Mouse (Mus musculus) embryonic facial prominence, embryonic 14.5 days (tissue): ENCODE measurements around the gene Dip2b. TPM values are rescaled to one million over a fixed set of nuclear protein-coding genes. Genes with fewer than 3 reads are reported as not detected.

Experiments used
- ATAC-seq: fragments of 200-750 bp; cut with Nextera tagmentation; 2 replicates; pipeline ENCODE4 v1.8.0; 2017; ENCODE audit warnings: low read depth, moderate number of reproducible peaks, moderate TSS enrichment
- DNase-seq: peaks from one replicate; pipeline ENCODE4 v3.0.0-alpha.2; 2015; ENCODE audit warnings: low spot score
- H3K27ac ChIP-seq: fragments of 300-500 bp; sonication (generic); replicated peaks from 2 replicates; pipeline ENCODE4 v1.5.1; 2014; ENCODE audit warnings: low read depth, mild to moderate bottlenecking, low read length, moderate library complexity
- H3K27me3 ChIP-seq: fragments of 300-500 bp; sonication (generic); replicated peaks from 2 replicates; pipeline ENCODE4 v1.6.1; 2014; ENCODE audit warnings: low read length; ENCODE audit not compliant: control insufficient read depth, insufficient read depth
- H3K36me3 ChIP-seq: fragments of 300-500 bp; sonication (generic); 2 replicates; pipeline ENCODE4 v1.6.1; 2014; ENCODE audit warnings: low read length, mixed read lengths; ENCODE audit not compliant: control insufficient read depth, insufficient read depth
- H3K4me1 ChIP-seq: fragments of 300-500 bp; sonication (generic); 2 replicates; pipeline ENCODE4 v1.6.1; 2014; ENCODE audit warnings: antibody characterized with exemption, low read length; ENCODE audit not compliant: control insufficient read depth, insufficient read depth
- H3K4me2 ChIP-seq: fragments of 300-500 bp; sonication (generic); 2 replicates; pipeline ENCODE4 v1.6.1; 2014; ENCODE audit warnings: low read depth, mild to moderate bottlenecking, low read length, moderate library complexity, mixed read lengths
- H3K4me3 ChIP-seq: fragments of 300-500 bp; sonication (generic); 2 replicates; pipeline ENCODE4 v1.5.1; 2014; ENCODE audit warnings: low read depth, mild to moderate bottlenecking, low read length
- H3K9ac ChIP-seq: fragments of 300-500 bp; sonication (generic); 2 replicates; pipeline ENCODE4 v1.6.1; 2014; ENCODE audit warnings: low read depth, mild to moderate bottlenecking, low read length, moderate library complexity, mixed read lengths
- H3K9me3 ChIP-seq: fragments of 300-500 bp; sonication (generic); 2 replicates; pipeline ENCODE4 v1.6.1; 2016; ENCODE audit warnings: low read length; ENCODE audit not compliant: control insufficient read depth
- WGBS: fragments of 180-500 bp; shearing (Covaris S2); extraction: QIAGEN DNeasy Blood & Tissue Kit; methylation state at CpG from one replicate; pipeline ENCODE4 v1.1.7; 2014; 5-methylcytosine and 5-hydroxymethylcytosine counted together
- polyA plus RNA-seq: library from polyadenylated mRNA; unstranded; fragments of >200 nt; fragmentation: Nextera tagmentation; extraction: Ambion mirVana; gene quantifications from 2 replicates; pipeline ENCODE4 v1.2.1, GENCODE M21; 2014

Gene Dip2b
- polyA plus RNA-seq, 1 experiment from 2014 or later, result 15.3 TPM

GRCm38 (mm10) chr15:100202431-100203015 is 164.1 kb downstream of the Dip2b start:
- Histone ChIP-seq H3K27ac (no peak overlapping the region), H3K4me1 (no peaks in the 10 kb centered on the region), H3K9ac (no peak overlapping the region), H3K27me3 (no peaks in the 10 kb centered on the region), H3K9me3 (no peaks in the 10 kb centered on the region), H3K36me3 (peaks cover 66% of the 10 kb centered on the region), H3K4me3 (no peak overlapping the region), H3K4me2 (no peak overlapping the region)
- 92% methylated on average over 4 of the region's 4 CpGs for WGBS
- DNase-seq, result no peak
- ATAC-seq, result no peak

DNA sequence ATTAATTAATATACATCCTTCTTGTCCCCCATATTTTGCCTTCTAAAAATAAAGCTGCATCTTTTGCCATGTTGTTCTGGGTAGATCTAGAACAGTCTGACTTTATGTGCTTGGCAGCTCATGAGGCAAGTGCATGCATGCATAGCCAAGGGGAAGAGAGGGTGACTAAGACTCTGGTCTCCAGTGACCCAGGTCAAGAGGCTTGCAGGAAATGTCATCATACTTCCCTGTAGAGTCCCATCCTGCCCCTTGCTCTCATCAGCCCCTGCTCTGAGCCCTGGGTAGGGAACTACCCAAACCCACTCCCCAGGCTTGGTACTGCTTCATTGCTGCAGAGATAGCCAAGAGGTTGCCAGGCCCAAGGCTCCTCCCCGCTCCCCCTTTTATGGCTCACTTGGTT is 166.1 kb downstream of the Dip2b start:
- DNase-seq, result no peak
- Histone ChIP-seq H3K4me3 (no peak overlapping the region), H3K27ac (no peak overlapping the region), H3K4me1 (no peaks in the 10 kb centered on the region), H3K27me3 (no peaks in the 10 kb centered on the region), H3K4me2 (no peak overlapping the region), H3K9me3 (no peaks in the 10 kb centered on the region), H3K36me3 (peaks cover 74% of the 10 kb centered on the region), H3K9ac (no peak overlapping the region)
- 86% methylated on average over 1 of the region's 1 CpGs for WGBS
- no peak for ATAC-seq

DNA sequence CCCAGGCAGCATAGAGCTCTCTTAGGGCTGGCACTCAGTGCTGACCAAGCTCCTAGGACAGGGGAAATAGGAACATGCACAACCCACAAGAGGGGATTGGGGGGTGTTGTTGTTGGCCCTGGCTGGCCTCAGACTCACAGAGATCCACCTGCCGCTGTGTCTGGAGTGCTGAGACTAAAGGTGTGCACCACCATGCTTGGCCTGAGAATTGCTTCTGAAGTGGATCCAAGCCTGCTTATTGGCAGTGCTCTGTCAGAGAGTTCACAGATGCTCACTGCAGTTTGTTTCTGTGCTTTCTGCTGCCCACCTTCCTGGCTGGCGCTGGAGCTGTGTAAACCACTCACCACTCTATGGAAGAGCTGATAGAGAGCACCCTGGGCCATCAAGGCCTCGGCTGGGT is 171.5 kb downstream of the Dip2b start:
- Histone ChIP-seq H3K4me1 (no peaks in the 10 kb centered on the region), H3K9ac (no peak overlapping the region), H3K4me2 (no peak overlapping the region), H3K36me3 (peaks cover 96% of the 10 kb centered on the region), H3K27me3 (no peaks in the 10 kb centered on the region), H3K4me3 (no peak overlapping the region), H3K9me3 (no peaks in the 10 kb centered on the region), H3K27ac (no peak overlapping the region)
- DNase-seq (no peak), ATAC-seq (no peak)
- 90% methylated on average over 3 of the region's 3 CpGs for WGBS

GRCm38 (mm10) chr15:100213339-100213738 is 174.9 kb downstream of the Dip2b start:
- Histone ChIP-seq H3K27me3 (no peaks in the 10 kb centered on the region), H3K9me3 (no peaks in the 10 kb centered on the region), H3K9ac (no peak overlapping the region), H3K4me3 (no peak overlapping the region), H3K4me1 (no peaks in the 10 kb centered on the region), H3K4me2 (no peak overlapping the region), H3K27ac (no peak overlapping the region), H3K36me3 (peaks cover 80% of the 10 kb centered on the region)
- ATAC-seq (no peak), DNase-seq (no peak)
- WGBS, result 95% methylated on average over 2 of the region's 2 CpGs

- Histone ChIP-seq H3K27ac (no peak overlapping the region), H3K36me3 (peaks cover 64% of the 10 kb centered on the region), H3K4me3 (no peak overlapping the region), H3K4me1 (no peaks in the 10 kb centered on the region), H3K9ac (no peak overlapping the region), H3K9me3 (no peaks in the 10 kb centered on the region), H3K4me2 (no peak overlapping the region), H3K27me3 (no peaks in the 10 kb centered on the region)
- no peak for ATAC-seq
- no peak for DNase-seq
- WGBS, result 94% methylated on average over 11 of the region's 11 CpGs
These were observed 176.6 kb downstream of the Dip2b start for GRCm38 (mm10) chr15:100215092-100215491.

DNA sequence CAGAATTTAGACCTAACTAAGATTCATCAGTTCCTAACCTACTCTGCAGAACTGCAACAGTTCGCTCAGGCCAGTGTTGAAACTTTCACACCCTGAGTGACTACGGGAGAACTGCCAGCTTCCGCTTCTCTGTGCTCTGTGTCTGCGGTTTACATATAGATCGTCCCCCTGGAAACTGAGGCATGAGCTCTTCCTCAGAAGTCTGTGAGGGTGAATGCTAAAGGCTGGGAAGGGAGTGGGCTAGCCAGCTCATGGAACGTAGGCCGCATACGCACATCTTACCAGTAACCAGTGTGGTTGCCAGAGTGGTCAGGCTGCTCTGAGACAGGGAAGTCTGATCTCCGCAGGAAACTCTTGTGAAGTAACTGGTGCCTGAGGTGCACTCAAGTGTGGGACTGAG is 177.7 kb downstream of the Dip2b start:
- H3K36me3 ChIP-seq, result peaks cover 54% of the 10 kb centered on the region
- 93% methylated on average over 9 of the region's 9 CpGs for WGBS

GRCm38 (mm10) chr15:100218018-100218417 is 179.6 kb downstream of the Dip2b start:
- 93% methylated on average over 3 of the region's 3 CpGs for WGBS
- no peak overlapping the region for H3K9ac ChIP-seq
- H3K27me3 ChIP-seq, result no peaks in the 10 kb centered on the region
- peaks cover 36% of the 10 kb centered on the region for H3K36me3 ChIP-seq
- peaks cover 9% of the 10 kb centered on the region for H3K9me3 ChIP-seq
- DNase-seq (no peak), ATAC-seq (no peak)
- H3K4me1 ChIP-seq, result no peaks in the 10 kb centered on the region
- no peak overlapping the region for H3K27ac ChIP-seq
- H3K4me3 ChIP-seq, result no peak overlapping the region
- no peak overlapping the region for H3K4me2 ChIP-seq

More for the DNA sequence above, 177.7 kb downstream of the Dip2b start:
- no peaks in the 10 kb centered on the region for H3K27me3 ChIP-seq
- H3K9me3 ChIP-seq, result no peaks in the 10 kb centered on the region
- ATAC-seq, result no peak
- H3K27ac ChIP-seq, result no peak overlapping the region
- H3K4me2 ChIP-seq, result no peak overlapping the region
- H3K4me3 ChIP-seq, result no peak overlapping the region
- no peak for DNase-seq
- no peak overlapping the region for H3K9ac ChIP-seq
- no peaks in the 10 kb centered on the region for H3K4me1 ChIP-seq

DNA sequence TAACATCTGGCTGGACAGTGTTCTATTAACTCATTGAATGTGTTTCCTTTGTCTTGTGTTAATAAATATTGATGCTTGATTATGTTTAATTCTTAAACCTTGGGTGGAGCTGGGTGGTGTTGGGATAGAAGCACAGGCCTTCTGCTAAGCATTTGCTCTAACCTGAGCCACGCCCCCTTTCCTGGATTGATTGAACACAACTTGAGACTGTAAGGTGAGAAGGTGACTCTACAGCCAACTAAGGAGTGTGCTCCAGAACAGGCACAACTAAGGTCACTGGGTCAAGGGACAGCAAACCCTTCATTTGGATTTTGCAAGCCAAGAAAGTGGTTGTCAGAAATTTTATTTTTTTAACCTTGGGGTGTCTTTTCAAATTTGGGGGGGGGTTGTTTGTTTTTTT is 180.9 kb downstream of the Dip2b start:
- 66% methylated on average over 1 of the region's 1 CpGs for WGBS
- H3K4me3 ChIP-seq, result no peak overlapping the region

DNA sequence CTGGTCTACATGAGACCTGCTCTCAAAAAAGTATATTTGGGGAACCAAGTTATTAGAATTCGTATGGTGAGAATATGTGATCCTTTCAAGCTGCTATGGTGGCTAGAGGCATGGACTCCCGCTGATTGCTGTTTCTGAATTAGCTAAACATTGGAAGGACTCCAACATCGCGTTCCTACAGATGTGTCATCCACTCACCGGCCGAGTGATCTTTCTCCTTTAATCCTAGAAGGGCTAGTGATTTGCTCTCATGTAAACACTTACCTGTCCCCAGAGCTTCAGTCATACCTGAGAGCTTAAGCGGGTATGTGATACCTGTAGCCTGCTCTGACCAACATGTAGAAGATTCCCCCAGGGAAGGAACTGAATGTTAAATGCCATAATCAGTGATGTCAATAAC is 182.5 kb downstream of the Dip2b start:
- Histone ChIP-seq H3K4me2 (no peak overlapping the region), H3K9ac (no peak overlapping the region), H3K4me1 (no peaks in the 10 kb centered on the region), H3K36me3 (peaks cover 8% of the 10 kb centered on the region), H3K4me3 (no peak overlapping the region), H3K27me3 (no peaks in the 10 kb centered on the region), H3K27ac (no peak overlapping the region), H3K9me3 (peaks cover 17% of the 10 kb centered on the region)
- WGBS, result 84% methylated on average over 7 of the region's 7 CpGs
- ATAC-seq (no peak), DNase-seq (no peak)

More for the DNA sequence above, 180.9 kb downstream of the Dip2b start:
- H3K36me3 ChIP-seq, result peaks cover 23% of the 10 kb centered on the region
- DNase-seq (no peak), ATAC-seq (no peak)
- no peak overlapping the region for H3K9ac ChIP-seq
- H3K4me1 ChIP-seq, result no peaks in the 10 kb centered on the region
- H3K27me3 ChIP-seq, result no peaks in the 10 kb centered on the region
- no peak overlapping the region for H3K4me2 ChIP-seq
- no peak overlapping the region for H3K27ac ChIP-seq
- peaks cover 17% of the 10 kb centered on the region for H3K9me3 ChIP-seq
